Mouse (Mus musculus): ENCODE data around the gene Zfp277.

The Zfp277 gene

DNA sequence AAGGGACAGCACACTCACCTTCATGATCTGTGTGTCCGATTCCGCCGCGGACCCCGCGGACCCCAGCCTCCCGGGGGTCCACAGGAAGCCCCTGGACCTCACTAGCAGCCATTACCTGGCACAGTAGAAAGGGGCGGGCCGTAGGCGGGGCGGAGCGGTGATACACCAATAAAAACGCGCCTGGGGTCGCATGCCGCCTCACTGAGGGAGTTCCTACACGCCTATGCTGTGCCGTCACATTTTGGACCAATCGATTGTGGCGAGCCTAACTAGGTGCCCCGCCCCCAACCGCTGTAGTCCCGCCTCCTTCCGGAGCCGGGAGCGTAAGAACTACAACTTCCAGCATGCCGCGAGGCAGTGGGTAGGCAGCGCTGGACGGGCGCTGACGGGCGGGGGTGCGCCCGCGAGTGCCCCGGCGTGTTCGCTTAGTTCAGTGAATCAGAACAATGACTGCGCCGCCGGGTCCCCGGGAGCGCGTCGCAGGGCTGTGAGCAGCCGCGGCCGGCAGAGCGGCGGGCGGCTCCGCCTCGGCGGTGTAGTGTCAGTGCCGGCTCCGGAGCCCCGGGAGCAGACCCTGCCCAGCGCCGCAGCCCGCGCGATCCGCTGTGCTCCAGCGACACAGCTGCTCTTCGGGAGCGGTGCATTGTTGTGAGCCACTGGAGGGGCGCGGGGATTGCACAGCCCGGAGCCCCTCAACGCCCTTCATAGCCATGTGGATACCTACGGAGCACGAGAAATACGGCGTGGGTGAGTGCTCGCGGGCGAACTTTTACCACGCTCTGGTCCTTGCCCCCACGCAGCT lies at the start of gene Zfp277, which contains the start of gene Dock4:
Gene Zfp277 (minus strand): TSS at position 255 of the 802 bp plus-strand sequence.
Gene Dock4 (plus strand): TSS at position 305 of the 802 bp plus-strand sequence.
- DNase-seq = peak; percentile 100

GRCm38 (mm10) chr12:40486047-40486837 lies 40.5 kb upstream of the Zfp277 start:
- DNase-seq = no peak

DNA sequence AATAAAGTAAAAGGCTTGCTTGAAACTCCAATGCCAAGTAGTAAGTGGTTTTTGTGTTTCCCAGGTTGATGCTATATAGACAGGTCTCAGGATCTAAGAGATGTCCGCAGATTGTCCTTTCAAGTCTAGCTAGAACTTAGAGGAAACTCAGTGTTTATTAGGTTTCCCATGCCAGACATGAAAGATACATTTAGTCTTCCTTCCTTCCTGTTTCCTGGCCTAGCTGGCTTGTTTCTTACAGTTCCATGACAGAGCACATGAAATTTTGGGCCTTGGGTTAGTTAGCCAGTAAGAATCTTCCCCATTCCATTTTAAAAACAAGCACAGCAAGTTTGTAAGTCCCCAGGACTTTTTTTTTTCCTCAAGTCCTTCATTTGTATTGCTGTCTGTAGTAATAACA lies 39.5 kb upstream of the Zfp277 start:
- DNase-seq = no peak

DNA sequence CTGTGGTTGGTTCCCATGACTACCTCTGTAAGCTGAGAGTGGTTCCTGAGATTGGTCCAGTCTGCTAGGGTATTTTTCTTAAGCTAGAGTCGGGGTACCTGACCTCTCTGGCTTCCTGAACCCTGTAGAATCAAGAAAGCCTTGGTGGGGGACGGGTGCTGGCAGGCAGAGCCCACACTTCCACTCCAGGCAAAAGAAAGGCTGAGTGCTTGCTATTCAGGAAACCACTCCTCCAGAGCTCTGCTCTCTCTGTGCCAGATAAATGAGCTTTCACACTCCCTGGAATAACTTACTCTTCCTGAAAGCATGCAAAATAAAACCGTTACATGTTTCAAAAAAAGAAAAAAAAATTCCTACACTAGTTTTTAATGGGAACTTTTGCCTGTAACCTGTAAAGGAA lies 38.5 kb upstream of the Zfp277 start:
- DNase-seq = no peak

- peak; percentile 79 to 86 for DNase-seq
These were observed 32.1 kb upstream of the Zfp277 start for GRCm38 (mm10) chr12:40477621-40478452.

DNA sequence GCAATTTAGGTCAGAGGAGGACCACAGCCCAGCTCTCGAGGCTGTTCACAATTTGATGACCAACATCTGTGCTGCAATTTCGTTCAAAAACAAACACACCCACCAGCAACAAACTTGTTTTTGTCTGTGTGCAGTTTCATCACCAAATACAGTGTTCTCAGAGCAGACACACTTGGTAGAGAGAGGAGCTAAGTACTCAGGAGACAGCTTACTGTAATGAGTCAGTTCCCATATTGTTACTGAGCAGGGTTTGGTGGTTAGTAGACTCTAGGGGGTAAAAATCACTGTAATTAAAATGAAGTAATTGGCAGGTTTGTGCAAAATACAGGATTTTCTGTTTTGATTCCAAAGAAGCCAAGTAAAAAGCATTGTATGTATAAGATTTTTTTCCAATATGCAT lies 28.0 kb upstream of the Zfp277 start:
- no peak for DNase-seq

DNA sequence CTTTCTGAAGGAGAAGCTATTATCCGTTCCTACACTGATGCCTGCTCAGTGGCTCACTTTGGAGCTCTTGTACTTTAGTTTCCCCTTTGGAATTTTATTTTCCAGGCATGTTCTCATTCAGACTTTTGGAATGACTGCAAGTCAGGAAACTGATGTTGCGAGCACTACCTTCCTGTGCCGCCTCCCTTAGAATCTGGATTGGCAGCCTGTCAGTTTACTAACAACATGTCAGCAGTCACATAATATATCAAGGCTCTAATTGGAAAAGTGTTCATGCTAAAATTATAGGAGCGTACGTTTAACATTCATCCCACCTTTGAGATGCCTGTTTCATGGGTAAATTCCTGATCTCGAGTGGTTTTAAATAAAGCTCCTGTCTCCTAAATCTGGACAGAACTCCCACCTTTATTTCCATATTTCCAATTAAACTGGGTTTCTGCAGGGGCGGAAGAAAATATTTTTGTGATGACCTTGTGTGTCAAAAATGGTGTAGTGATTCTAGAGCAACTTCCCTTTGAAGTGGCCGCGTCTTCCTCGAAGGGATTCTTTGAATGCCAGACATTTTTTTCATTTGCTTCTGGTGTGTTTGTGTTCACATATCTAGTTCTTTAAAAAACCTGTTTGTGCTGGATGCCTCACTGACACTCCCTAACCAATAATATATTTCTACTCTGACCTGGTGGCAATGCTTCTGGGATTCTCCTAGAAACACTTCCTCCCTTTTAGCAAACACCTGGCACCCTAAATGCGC lies 26.1 kb upstream of the Zfp277 start:
- DNase-seq = no peak

GRCm38 (mm10) chr12:40469009-40469408 lies 23.3 kb upstream of the Zfp277 start:
- DNase-seq = no peak

- peak; percentile 51 to 63 for DNase-seq
These were observed 22.5 kb upstream of the Zfp277 start for GRCm38 (mm10) chr12:40468235-40468634.

DNA sequence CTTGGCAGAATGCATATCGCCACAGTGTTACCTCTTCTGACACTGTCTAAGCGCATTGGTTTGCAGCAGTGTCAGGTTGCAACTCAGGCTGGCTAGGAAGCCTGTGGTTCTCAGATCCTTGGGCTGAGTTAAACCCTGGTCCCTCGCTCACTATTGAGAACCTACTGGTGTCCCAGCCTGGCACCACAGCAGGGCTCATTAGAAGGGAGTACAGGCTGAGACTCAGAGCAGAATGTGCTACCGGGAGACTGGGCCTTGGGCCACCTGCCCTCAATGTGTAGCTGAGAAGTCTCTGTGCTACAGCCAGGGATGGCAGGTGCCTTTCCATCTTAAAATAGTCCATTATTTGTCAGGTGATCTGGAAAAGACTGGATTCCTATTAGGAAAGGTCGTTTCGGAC lies 18.6 kb upstream of the Zfp277 start:
- DNase-seq = peak; percentile 74 to 83

- DNase-seq = no peak
These were observed 18.1 kb upstream of the Zfp277 start for GRCm38 (mm10) chr12:40463828-40464227.

- DNase-seq = peak in 1 of 2 experiments; percentile 38
These were observed 17.1 kb upstream of the Zfp277 start for GRCm38 (mm10) chr12:40462693-40463235.

DNA sequence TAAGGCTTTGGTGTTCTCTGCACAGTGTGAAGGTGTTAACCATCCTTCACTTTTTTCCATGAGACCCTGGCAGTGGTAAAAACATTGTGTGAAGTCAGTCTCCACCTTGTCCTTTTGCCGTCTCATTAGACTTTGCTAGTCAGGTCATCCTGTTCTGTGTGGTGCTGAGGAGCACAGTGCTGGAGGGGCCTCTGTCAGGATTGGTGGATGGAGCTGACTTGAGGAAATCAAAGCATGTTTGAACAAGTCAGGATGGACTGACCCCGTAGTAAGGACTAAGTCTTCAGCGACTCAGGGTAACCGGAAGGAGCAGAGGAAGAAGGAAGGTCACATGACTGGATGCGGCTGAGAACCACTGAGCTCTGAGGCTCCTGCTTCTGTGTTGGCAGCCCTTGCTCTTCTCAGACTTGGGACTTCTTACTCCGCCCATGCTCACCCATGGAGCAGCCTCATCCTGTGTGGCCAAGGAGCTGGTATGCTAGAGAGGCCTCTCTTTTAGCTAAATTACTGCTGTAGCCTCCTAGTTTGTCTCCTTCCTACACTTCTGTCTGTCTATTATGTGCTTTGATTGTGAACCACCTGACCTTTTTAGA lies 14.1 kb upstream of the Zfp277 start:
- DNase-seq = no peak

DNA sequence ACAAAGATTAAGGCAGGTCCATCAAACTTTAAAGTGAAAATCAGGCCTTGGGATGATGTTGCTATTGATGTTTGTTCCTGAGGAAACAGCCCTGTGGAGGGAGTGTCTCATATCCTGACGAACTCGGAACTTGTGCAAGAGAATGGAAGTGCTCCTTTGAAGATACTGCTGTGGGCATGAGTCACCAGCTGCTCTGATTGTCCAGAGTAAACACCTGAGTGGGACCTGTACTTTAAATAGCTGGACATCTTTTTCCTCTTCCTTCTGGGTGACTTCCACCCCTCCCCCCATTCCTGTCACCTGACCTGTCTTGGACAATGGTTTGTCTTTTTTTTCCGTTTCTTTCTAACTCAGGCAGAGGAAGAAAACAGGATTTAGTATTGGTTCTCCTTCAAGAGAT lies 13.3 kb upstream of the Zfp277 start:
- DNase-seq = no peak

DNA sequence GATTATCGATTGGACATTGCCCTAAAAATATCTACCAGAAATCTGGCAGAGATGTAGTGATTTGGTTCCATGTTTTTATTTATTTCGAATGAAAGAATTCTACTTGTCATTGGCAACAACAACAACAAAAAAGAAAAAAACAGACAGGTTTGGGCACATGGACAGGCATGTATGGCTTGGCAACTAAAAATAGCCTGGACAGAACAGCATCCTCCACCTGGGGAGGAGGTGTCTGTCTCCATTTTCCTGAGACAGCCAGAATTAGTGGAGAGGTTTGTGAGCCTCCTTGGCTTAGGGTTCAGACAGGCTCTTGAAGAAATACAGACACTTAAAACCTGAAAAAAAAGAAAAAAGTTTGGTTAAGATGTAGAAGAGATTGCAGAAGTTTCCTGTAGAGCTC lies 10.8 kb upstream of the Zfp277 start:
- peak; percentile 52 to 56 for DNase-seq

DNA sequence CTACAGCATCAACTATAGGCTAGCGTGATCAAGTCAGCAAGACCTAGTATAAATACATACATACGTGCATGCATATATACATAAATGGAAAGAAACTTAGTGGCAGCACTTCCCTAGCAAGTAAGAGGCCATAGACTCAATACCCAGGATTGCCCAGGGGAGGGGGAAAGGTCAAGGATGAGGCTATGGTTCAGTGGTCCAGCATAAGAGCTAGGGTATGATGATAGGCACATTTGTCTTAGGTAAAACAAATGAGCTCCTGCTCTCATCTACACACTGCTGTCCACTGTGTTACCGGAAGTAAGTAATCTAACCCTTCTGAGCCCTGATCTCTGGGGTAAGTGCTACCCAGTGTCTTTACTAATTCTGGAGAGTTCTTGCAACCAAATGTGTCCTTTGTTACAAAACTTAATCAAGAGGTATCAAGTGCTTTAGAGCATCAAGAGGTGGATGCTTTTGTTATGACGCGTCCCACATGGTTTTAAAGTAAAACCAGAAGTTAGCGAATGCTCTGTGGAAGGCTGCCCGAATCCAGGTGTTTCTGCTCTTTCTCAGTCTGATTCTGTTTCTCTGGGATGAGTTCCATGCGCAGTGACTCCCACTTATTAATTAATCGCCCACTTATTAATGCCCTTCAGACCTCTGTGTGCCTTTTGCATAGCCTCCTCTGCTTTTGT lies 3.6 kb upstream of the Zfp277 start:
- DNase-seq = no peak

DNA sequence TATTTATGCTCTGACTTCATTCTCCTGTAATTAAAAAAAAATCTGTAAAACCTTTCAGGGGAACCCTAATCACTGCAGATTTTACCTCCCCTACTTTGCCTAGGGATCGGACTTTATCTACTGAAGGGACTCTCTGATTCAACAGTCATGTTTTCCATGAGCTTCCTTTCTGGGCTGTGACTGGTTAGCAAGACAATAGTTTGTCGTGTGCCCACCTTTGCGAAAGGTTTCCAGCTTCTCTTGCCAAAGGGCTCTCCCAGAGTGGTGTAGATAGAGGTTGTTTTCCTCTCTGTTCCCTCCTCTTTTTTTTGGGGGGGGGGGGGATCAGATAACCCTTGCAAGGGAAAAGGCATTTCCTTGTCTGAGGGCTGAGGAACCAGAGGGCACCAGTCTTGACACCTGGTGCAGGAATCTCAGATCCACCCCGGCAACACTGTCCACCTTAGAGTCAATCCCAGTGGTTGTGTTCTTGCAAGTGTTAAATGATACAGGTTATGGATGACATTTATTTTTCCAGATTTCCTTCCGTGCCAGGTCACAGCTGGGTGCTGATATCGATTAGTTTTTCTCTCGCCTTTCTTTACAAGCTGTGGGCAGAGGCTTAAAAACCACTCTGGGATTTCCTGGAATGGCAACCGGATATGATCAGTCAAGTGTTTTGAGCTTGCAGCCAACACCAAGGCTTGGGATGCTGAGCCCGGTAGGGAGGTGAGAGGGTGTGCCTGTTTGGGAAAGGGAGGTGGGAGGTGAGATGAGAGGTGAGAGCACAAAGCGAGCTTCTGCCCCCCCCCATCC lies 2.1 kb upstream of the Zfp277 start:
- peak; percentile 47 to 51 for DNase-seq

GRCm38 (mm10) chr12:40446450-40447381 lies 1.0 kb upstream of the Zfp277 start:
- peak; percentile 80 to 86 for DNase-seq

GRCm38 (mm10) chr12:40445206-40445605 lies 496 bp downstream of the Zfp277 start:
- no peak for DNase-seq

All from cerebellum, postnatal 10 days (tissue).